Mouse (Mus musculus) G1E (cell line): ENCODE results near the gene Rbp1. TPM values are rescaled to one million over a fixed set of nuclear protein-coding genes. Genes with fewer than 3 reads are reported as not detected.

Experiments used
- ATAC-seq: 2 replicates; pipeline ENCODE4 v1.8.0; 2016; ENCODE audit warnings: mild to moderate bottlenecking; ENCODE audit not compliant: insufficient number of reproducible peaks, poor library complexity, low FRiP score, severe bottlenecking; ENCODE audit errors: extremely low read depth
- DNase-seq: peaks from one replicate; pipeline ENCODE4 v3.0.0; 2012; ENCODE audit warnings: low spot score
- H3K27me3 ChIP-seq: 2 replicates; pipeline ENCODE4 v1.6.1; 2012; ENCODE audit warnings: mild to moderate bottlenecking, low read length, inconsistent platforms; ENCODE audit not compliant: insufficient read depth
- H3K36me3 ChIP-seq: replicated peaks from 2 replicates; pipeline ENCODE3; 2012; ENCODE audit warnings: mild to moderate bottlenecking, inconsistent platforms
- H3K4me1 ChIP-seq: 2 replicates; pipeline ENCODE4 v1.6.1; 2012; ENCODE audit warnings: low read depth, low read length, inconsistent platforms, mixed read lengths; ENCODE audit not compliant: insufficient read depth
- H3K4me3 ChIP-seq: 2 replicates; pipeline ENCODE4 v1.5.1; 2012; ENCODE audit warnings: low read depth, mild to moderate bottlenecking, inconsistent platforms, low read length, moderate library complexity, mixed read lengths
- H3K9me3 ChIP-seq: replicated peaks from 2 replicates; pipeline ENCODE4 v1.6.1; 2012; ENCODE audit warnings: inconsistent platforms
- CTCF ChIP-seq: IDR thresholded peaks from 2 replicates; pipeline ENCODE4 v1.5.1; 2012; ENCODE audit warnings: low read depth, low read length, inconsistent platforms, mixed read lengths
- GATA1 ChIP-seq: IDR thresholded peaks from 2 replicates; pipeline ENCODE4 v1.6.1; 2012; ENCODE audit warnings: borderline replicate concordance, low read length, inconsistent platforms, mixed read lengths
- GATA2 ChIP-seq: IDR thresholded peaks from 2 replicates; pipeline ENCODE4 v1.6.1; 2012; ENCODE audit warnings: low read depth, low read length, inconsistent platforms, borderline replicate concordance
- POLR2AphosphoS5 ChIP-seq: IDR thresholded peaks from 2 replicates; pipeline ENCODE4 v1.6.1; 2012; ENCODE audit warnings: low read depth, low read length, inconsistent platforms; ENCODE audit not compliant: insufficient replicate concordance
- TAL1 ChIP-seq: conservative IDR thresholded peaks from 2 replicates; pipeline ENCODE4 v1.6.1; 2012; ENCODE audit warnings: low read depth, low read length, inconsistent platforms, mixed read lengths
- polyA plus RNA-seq: library from polyadenylated mRNA; stranded (reverse); fragments of >175 nt; gene quantifications from 2 replicates; pipeline ENCODE4 v1.2.3, GENCODE M21; 2012
- total RNA-seq, 2 experiments: library from RNA; stranded (forward) in 1 of 2; stranded (reverse) in 1 of 2; fragments of 200-1000 nt in 1 of 2; fragments of >200 nt in 1 of 2; fragmentation: Nextera tagmentation in 1 of 2; gene quantifications; 2 replicates each; pipeline ENCODE4 v1.2.3; 2014 to 2017

Gene Rbp1
- total RNA-seq (2014; fragmentation: Nextera tagmentation) (not detected in 2 replicates), total RNA-seq (2017) (0.05 TPM in 1 of 2 replicates, not detected in the other), polyA plus RNA-seq (not detected in 2 replicates)

GRCm38 (mm10) chr9:98422656-98423055 lies at the start of gene Rbp1:
Gene Rbp1, plus strand, starts transcription at chr9:98422961.
- no peak for ATAC-seq
- H3K36me3 ChIP-seq = no peaks in the 10 kb centered on the region
- H3K4me3 ChIP-seq = no peak within 1 kb of the TSS
- no peaks in the 10 kb centered on the region for H3K9me3 ChIP-seq
- H3K27me3 ChIP-seq = peaks cover 34% of the 10 kb centered on the region
- no peak for DNase-seq
- no peaks in the 10 kb centered on the region for H3K4me1 ChIP-seq
- TF ChIP-seq GATA1 (no peak), CTCF (no peak), POLR2AphosphoS5 (no peak), TAL1 (no peak)

- Histone ChIP-seq H3K27me3 (no peaks in the 10 kb centered on the region), H3K36me3 (peaks cover 43% of the 10 kb centered on the region), H3K9me3 (no peaks in the 10 kb centered on the region), H3K4me1 (no peaks in the 10 kb centered on the region), H3K4me3 (no peak overlapping the region)
- no peak for DNase-seq
- no peak for TF ChIP-seq GATA2
- TF ChIP-seq POLR2AphosphoS5 = no peak
- TF ChIP-seq CTCF = peak; percentile 21; the same call in 1 of the 2 replicates
- TF ChIP-seq GATA1 = no peak
- TF ChIP-seq TAL1 = no peak
- ATAC-seq = no peak
These were observed 49.4 kb upstream of the Rbp1 start for GRCm38 (mm10) chr9:98373358-98373757.

GRCm38 (mm10) chr9:98374897-98375296 lies 47.9 kb upstream of the Rbp1 start:
- DNase-seq (no peak), ATAC-seq (no peak)
- Histone ChIP-seq H3K27me3 (no peaks in the 10 kb centered on the region), H3K9me3 (no peaks in the 10 kb centered on the region), H3K36me3 (peaks cover 43% of the 10 kb centered on the region), H3K4me1 (no peaks in the 10 kb centered on the region), H3K4me3 (no peak overlapping the region)
- TF ChIP-seq CTCF (no peak), GATA1 (no peak), GATA2 (no peak), TAL1 (no peak), POLR2AphosphoS5 (no peak)

- no peaks in the 10 kb centered on the region for H3K9me3 ChIP-seq
- H3K4me3 ChIP-seq = no peak overlapping the region
- no peaks in the 10 kb centered on the region for H3K27me3 ChIP-seq
- ATAC-seq (no peak), DNase-seq (no peak)
- H3K36me3 ChIP-seq = peaks cover 48% of the 10 kb centered on the region
- no peaks in the 10 kb centered on the region for H3K4me1 ChIP-seq
- TF ChIP-seq POLR2AphosphoS5 = no peak
- TF ChIP-seq GATA1 = no peak
- TF ChIP-seq GATA2 = no peak
- TF ChIP-seq TAL1 = no peak
- TF ChIP-seq CTCF = no peak
These were observed 47.2 kb upstream of the Rbp1 start for GRCm38 (mm10) chr9:98375329-98376170.

GRCm38 (mm10) chr9:98379736-98380135 lies 43.0 kb upstream of the Rbp1 start:
- H3K27me3 ChIP-seq = no peaks in the 10 kb centered on the region
- DNase-seq = no peak
- no peaks in the 10 kb centered on the region for H3K9me3 ChIP-seq
- H3K36me3 ChIP-seq = peaks cover 50% of the 10 kb centered on the region
- no peak for TF ChIP-seq CTCF
- no peak for TF ChIP-seq GATA2
- no peak for TF ChIP-seq POLR2AphosphoS5
- no peak for TF ChIP-seq TAL1
- no peak for TF ChIP-seq GATA1
- no peaks in the 10 kb centered on the region for H3K4me1 ChIP-seq
- ATAC-seq = no peak
- no peak overlapping the region for H3K4me3 ChIP-seq

- Histone ChIP-seq H3K27me3 (no peaks in the 10 kb centered on the region), H3K4me3 (no peak overlapping the region), H3K36me3 (peaks cover 51% of the 10 kb centered on the region), H3K4me1 (no peaks in the 10 kb centered on the region), H3K9me3 (no peaks in the 10 kb centered on the region)
- TF ChIP-seq CTCF (no peak), POLR2AphosphoS5 (no peak), GATA2 (no peak), TAL1 (no peak), GATA1 (no peak)
- ATAC-seq (no peak), DNase-seq (no peak)
These were observed 42.2 kb upstream of the Rbp1 start for GRCm38 (mm10) chr9:98380593-98380992.
